Mouse (Mus musculus): ENCODE measurements around the gene Adgrg6. TPM values are rescaled to one million over a fixed set of nuclear protein-coding genes. Genes with fewer than 3 reads are reported as not detected.

The Adgrg6 gene
- polyA plus RNA-seq (2015; fragmentation: Nextera tagmentation; extraction: Ambion mirVana): 0.46 and 0.75 TPM in 2 replicates

GRCm38 (mm10) chr10:14544941-14545717, at the start of gene Adgrg6:
Adgrg6 (minus strand) TSS chr10:14545659.

Other genes with a start within 250 kb of the Adgrg6 start
- 59.7 and 61.7 TPM in 2 replicates for gene Vta1, start 159.9 kb upstream of the Adgrg6 start, polyA plus RNA-seq (2015; fragmentation: Nextera tagmentation; extraction: Ambion mirVana)
- gene Nmbr, start 159.9 kb upstream of the Adgrg6 start, polyA plus RNA-seq (2015; fragmentation: Nextera tagmentation; extraction: Ambion mirVana): 0.19 TPM in 1 of 2 replicates, not detected in the other
- not detected in 2 replicates for gene Gje1, start 172.6 kb upstream of the Adgrg6 start, polyA plus RNA-seq (2015; fragmentation: Nextera tagmentation; extraction: Ambion mirVana)

Data from spleen, postnatal 0 days (tissue).